Mouse (Mus musculus) midbrain, embryonic 14.5 days (tissue): ENCODE data around the gene Vwc2l. TPM values are rescaled to one million over a fixed set of nuclear protein-coding genes. Genes with fewer than 3 reads are reported as not detected.

Source experiments
- ATAC-seq: fragments of 200-750 bp; cut with Nextera tagmentation; 2 replicates; pipeline ENCODE4 v1.8.0; 2017; ENCODE audit warnings: moderate number of reproducible peaks, moderate library complexity; ENCODE audit not compliant: low FRiP score, low TSS enrichment
- DNase-seq: peaks from one replicate; pipeline ENCODE4 v3.0.0-alpha.2; 2015
- H3K27ac ChIP-seq: fragments of 300-500 bp; sonication (generic); replicated peaks from 2 replicates; pipeline ENCODE4 v1.5.1; 2014; ENCODE audit warnings: mild to moderate bottlenecking, low read depth, low read length, moderate library complexity
- H3K27me3 ChIP-seq: fragments of 300-500 bp; sonication (generic); 2 replicates; pipeline ENCODE4 v1.6.1; 2014; ENCODE audit warnings: low read length, control low read depth, mixed read lengths; ENCODE audit not compliant: control insufficient read depth, insufficient read depth
- H3K36me3 ChIP-seq: fragments of 300-500 bp; sonication (generic); 2 replicates; pipeline ENCODE4 v1.6.1; 2014; ENCODE audit warnings: low read length, control low read depth; ENCODE audit not compliant: control insufficient read depth, insufficient read depth
- H3K4me1 ChIP-seq: fragments of 300-500 bp; sonication (generic); 2 replicates; pipeline ENCODE4 v1.6.1; 2014; ENCODE audit warnings: mild to moderate bottlenecking, antibody characterized with exemption, low read length, control low read depth; ENCODE audit not compliant: control insufficient read depth, insufficient read depth
- H3K4me2 ChIP-seq: fragments of 300-500 bp; sonication (generic); 2 replicates; pipeline ENCODE4 v1.6.1; 2014; ENCODE audit warnings: mild to moderate bottlenecking, low read length, moderate library complexity
- H3K4me3 ChIP-seq: fragments of 300-500 bp; sonication (generic); replicated peaks from 2 replicates; pipeline ENCODE4 v1.5.1; 2014; ENCODE audit warnings: low read depth, low read length
- H3K9ac ChIP-seq: fragments of 300-500 bp; sonication (generic); replicated peaks from 2 replicates; pipeline ENCODE4 v1.6.1; 2014; ENCODE audit warnings: mild to moderate bottlenecking, low read length, moderate library complexity
- H3K9me3 ChIP-seq: fragments of 300-500 bp; sonication (generic); 2 replicates; pipeline ENCODE4 v1.6.1; 2016; ENCODE audit warnings: low read length, control low read depth, mixed read lengths; ENCODE audit not compliant: control insufficient read depth
- WGBS: fragments of 180-500 bp; shearing (Covaris S2); extraction: QIAGEN DNeasy Blood & Tissue Kit; methylation state at CpG from one replicate; pipeline ENCODE4 v1.1.7; 2014; 5-methylcytosine and 5-hydroxymethylcytosine counted together
- polyA plus RNA-seq: library from polyadenylated mRNA; unstranded; fragments of >200 nt; fragmentation: Nextera tagmentation; extraction: Ambion mirVana; gene quantifications from 2 replicates; pipeline ENCODE4 v1.2.1, GENCODE M21; 2014

Vwc2l gene
- polyA plus RNA-seq, 1 experiment from 2014 or later: 10.6 TPM

GRCm38 (mm10) chr1:70803401-70803800 lies 77.9 kb downstream of the Vwc2l start:
- Histone ChIP-seq H3K4me2 (no peak overlapping the region), H3K27me3 (no peaks in the 10 kb centered on the region), H3K27ac (no peak overlapping the region), H3K36me3 (no peaks in the 10 kb centered on the region), H3K4me3 (no peak overlapping the region), H3K4me1 (no peaks in the 10 kb centered on the region), H3K9ac (no peak overlapping the region), H3K9me3 (no peaks in the 10 kb centered on the region)
- no peak for DNase-seq
- 85% methylated on average over 3 of the region's 3 CpGs for WGBS
- no peak for ATAC-seq

- H3K9ac ChIP-seq: no peak overlapping the region
- H3K27ac ChIP-seq: no peak overlapping the region
- no peak overlapping the region for H3K4me3 ChIP-seq
- H3K4me1 ChIP-seq: no peaks in the 10 kb centered on the region
- no peaks in the 10 kb centered on the region for H3K36me3 ChIP-seq
- ATAC-seq (no peak), DNase-seq (no peak)
- no peaks in the 10 kb centered on the region for H3K27me3 ChIP-seq
- H3K9me3 ChIP-seq: no peaks in the 10 kb centered on the region
- WGBS: 60% methylated on average over 2 of the region's 2 CpGs
- H3K4me2 ChIP-seq: no peak overlapping the region
Measured at GRCm38 (mm10) chr1:70823111-70823510, 97.6 kb downstream of the Vwc2l start.

GRCm38 (mm10) chr1:70833262-70833661 lies 107.7 kb downstream of the Vwc2l start:
- H3K4me3 ChIP-seq: no peak overlapping the region
- no peak overlapping the region for H3K27ac ChIP-seq
- H3K4me1 ChIP-seq: no peaks in the 10 kb centered on the region
- H3K9me3 ChIP-seq: no peaks in the 10 kb centered on the region
- ATAC-seq (no peak), DNase-seq (no peak)
- 86% methylated on average over 3 of the region's 3 CpGs for WGBS
- H3K36me3 ChIP-seq: no peaks in the 10 kb centered on the region
- H3K27me3 ChIP-seq: no peaks in the 10 kb centered on the region
- H3K9ac ChIP-seq: no peak overlapping the region
- H3K4me2 ChIP-seq: no peak overlapping the region

GRCm38 (mm10) chr1:70842222-70842621 lies 116.7 kb downstream of the Vwc2l start:
- Histone ChIP-seq H3K27me3 (no peaks in the 10 kb centered on the region), H3K4me1 (no peaks in the 10 kb centered on the region), H3K36me3 (no peaks in the 10 kb centered on the region), H3K9ac (no peak overlapping the region), H3K27ac (no peak overlapping the region), H3K4me3 (no peak overlapping the region), H3K4me2 (no peak overlapping the region), H3K9me3 (no peaks in the 10 kb centered on the region)
- ATAC-seq (no peak), DNase-seq (no peak)
- WGBS: 93% methylated on average over 7 of the region's 7 CpGs

- H3K4me1 ChIP-seq: no peaks in the 10 kb centered on the region
- no peaks in the 10 kb centered on the region for H3K36me3 ChIP-seq
- no peaks in the 10 kb centered on the region for H3K27me3 ChIP-seq
- H3K4me3 ChIP-seq: no peak overlapping the region
- ATAC-seq (no peak), DNase-seq (no peak)
- H3K4me2 ChIP-seq: no peak overlapping the region
- no peak overlapping the region for H3K27ac ChIP-seq
- no peaks in the 10 kb centered on the region for H3K9me3 ChIP-seq
- no peak overlapping the region for H3K9ac ChIP-seq
Measured at GRCm38 (mm10) chr1:70845276-70845675, 119.8 kb downstream of the Vwc2l start.

- Histone ChIP-seq H3K27ac (no peak overlapping the region), H3K9me3 (no peaks in the 10 kb centered on the region), H3K9ac (no peak overlapping the region), H3K4me2 (no peak overlapping the region), H3K27me3 (no peaks in the 10 kb centered on the region), H3K36me3 (no peaks in the 10 kb centered on the region), H3K4me3 (no peak overlapping the region), H3K4me1 (0 out of 2 replicates have a peak, but pooled peaks cover 3% of the 10 kb centered on the region)
- ATAC-seq (peak; percentile 24; the same call in 1 of the 2 replicates), DNase-seq (peak; percentile 27)
- WGBS: 51% methylated on average over 12 of the region's 12 CpGs
Measured at GRCm38 (mm10) chr1:70851633-70852390, 126.3 kb downstream of the Vwc2l start.

GRCm38 (mm10) chr1:70853446-70853845 lies 127.9 kb downstream of the Vwc2l start:
- Histone ChIP-seq H3K27ac (no peak overlapping the region), H3K4me3 (no peak overlapping the region), H3K9ac (no peak overlapping the region), H3K4me1 (0 out of 2 replicates have a peak, but pooled peaks cover 3% of the 10 kb centered on the region), H3K27me3 (no peaks in the 10 kb centered on the region), H3K4me2 (no peak overlapping the region), H3K36me3 (no peaks in the 10 kb centered on the region), H3K9me3 (no peaks in the 10 kb centered on the region)
- DNase-seq: no peak
- 71% methylated on average over 11 of the region's 11 CpGs for WGBS
- no peak for ATAC-seq

GRCm38 (mm10) chr1:70855912-70856311 lies 130.4 kb downstream of the Vwc2l start:
- H3K36me3 ChIP-seq: no peaks in the 10 kb centered on the region
- DNase-seq (no peak), ATAC-seq (no peak)
- H3K9me3 ChIP-seq: no peaks in the 10 kb centered on the region
- H3K27me3 ChIP-seq: no peaks in the 10 kb centered on the region
- no peak overlapping the region for H3K4me2 ChIP-seq
- 0 out of 2 replicates have a peak, but pooled peaks cover 3% of the 10 kb centered on the region for H3K4me1 ChIP-seq
- no peak overlapping the region for H3K27ac ChIP-seq
- no peak overlapping the region for H3K9ac ChIP-seq
- H3K4me3 ChIP-seq: no peak overlapping the region
- WGBS: 82% methylated on average over 5 of the region's 5 CpGs

- H3K9me3 ChIP-seq: no peaks in the 10 kb centered on the region
- peak; percentile 50; the same call in 1 of the 2 replicates for ATAC-seq
Measured at GRCm38 (mm10) chr1:70861672-70862071, 136.2 kb downstream of the Vwc2l start.

More at GRCm38 (mm10) chr1:70861672-70862071, 136.2 kb downstream of the Vwc2l start:
- Histone ChIP-seq H3K9ac (no peak overlapping the region), H3K4me3 (no peak overlapping the region), H3K27me3 (no peaks in the 10 kb centered on the region), H3K36me3 (no peaks in the 10 kb centered on the region), H3K4me1 (peaks cover 10% of the 10 kb centered on the region; the same call in 1 of the 2 replicates), H3K27ac (no peak overlapping the region), H3K4me2 (no peak overlapping the region)
- peak; percentile 44 for DNase-seq
- 14% methylated on average over 2 of the region's 2 CpGs for WGBS
